Mouse (Mus musculus): Measurements from ENCODE around the gene Fen1. TPM values are rescaled to one million over a fixed set of nuclear protein-coding genes. Genes with fewer than 3 reads are reported as not detected.

The Fen1 gene
- 72.3 and 83.6 TPM in 2 replicates for polyA plus RNA-seq (2015; fragmentation: Nextera tagmentation; extraction: Ambion mirVana)

GRCm38 (mm10) chr19:10203848-10204615, at the start of gene Fen1, which contains the start of gene Tmem258:
TSS of gene Fen1 (minus strand) at chr19:10204169.
TSS of gene Tmem258 (plus strand) at chr19:10204014.
- peaks cover 13% of the 10 kb centered on the region for H3K4me1 ChIP-seq (ENCODE audit: control insufficient read depth, insufficient read depth, low read length)
- peak within 1 kb of the TSS; percentile 60 for H3K4me3 ChIP-seq (replicated peaks; ENCODE audit: low read length)
- peaks cover 16% of the 10 kb centered on the region; the same call in 1 of the 2 replicates for H3K36me3 ChIP-seq (ENCODE audit: control insufficient read depth, insufficient read depth, low read length)
- H3K4me2 ChIP-seq (ENCODE audit: low read depth, low read length): peak within 1 kb of the TSS; percentile 84
- H3K9ac ChIP-seq (ENCODE audit: low read length): peak within 1 kb of the TSS; percentile 81
- WGBS: under 1% methylated on average over 40 of the region's 40 CpGs
- H3K27ac ChIP-seq (ENCODE audit: low read length): peak within 1 kb of the TSS; percentile 91
- no peaks in the 10 kb centered on the region for H3K27me3 ChIP-seq (ENCODE audit: control insufficient read depth, insufficient read depth, low read length)
- peak; percentile 91 for ATAC-seq (ENCODE audit: insufficient read depth, low FRiP score)
- H3K9me3 ChIP-seq (replicated peaks; ENCODE audit: control insufficient read depth, low read length): no peaks in the 10 kb centered on the region

DNA sequence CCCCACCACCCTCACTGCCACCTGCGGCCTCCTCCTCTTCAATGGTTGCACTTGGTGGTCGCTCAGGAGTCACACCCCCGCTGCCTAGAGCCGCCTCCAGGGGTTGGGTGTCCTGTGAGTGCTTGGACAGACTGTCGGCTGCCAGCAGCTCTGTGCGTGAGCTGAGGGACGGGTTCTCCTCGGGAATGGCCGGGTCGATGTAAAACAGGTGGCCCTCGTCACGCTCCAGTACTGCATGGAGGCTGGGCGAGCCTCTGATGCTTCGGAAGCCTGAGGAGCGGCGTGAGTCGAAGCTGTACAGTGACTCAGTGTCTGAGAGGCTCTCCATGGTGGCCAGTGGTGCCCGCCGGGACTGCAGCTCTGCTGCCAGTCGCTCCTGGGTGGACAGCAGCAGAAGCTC, 44.2 kb upstream of the Fen1 start:
- no peaks in the 10 kb centered on the region for H3K36me3 ChIP-seq (ENCODE audit: control insufficient read depth, insufficient read depth, low read length)
- H3K4me3 ChIP-seq (replicated peaks; ENCODE audit: low read length): no peak overlapping the region
- peaks cover 14% of the 10 kb centered on the region for H3K4me1 ChIP-seq (ENCODE audit: control insufficient read depth, insufficient read depth, low read length)
- peak overlapping the region; percentile 9; the same call in 1 of the 2 replicates for H3K4me2 ChIP-seq (ENCODE audit: low read depth, low read length)
- no peak overlapping the region for H3K27ac ChIP-seq (ENCODE audit: low read length)
- peak overlapping the region; percentile 48 for H3K9ac ChIP-seq (ENCODE audit: low read length)
- no peaks in the 10 kb centered on the region for H3K27me3 ChIP-seq (ENCODE audit: control insufficient read depth, insufficient read depth, low read length)
- 34% methylated on average over 20 of the region's 20 CpGs for WGBS
- no peaks in the 10 kb centered on the region for H3K9me3 ChIP-seq (replicated peaks; ENCODE audit: control insufficient read depth, low read length)
- ATAC-seq (ENCODE audit: insufficient read depth, low FRiP score): peak; percentile 50; the same call in 1 of the 2 replicates

- no peaks in the 10 kb centered on the region for H3K36me3 ChIP-seq (ENCODE audit: control insufficient read depth, insufficient read depth, low read length)
- 32% methylated on average over 5 of the region's 6 CpGs for WGBS
- H3K4me3 ChIP-seq (replicated peaks; ENCODE audit: low read length): no peak overlapping the region
- no peak overlapping the region for H3K9ac ChIP-seq (ENCODE audit: low read length)
- ATAC-seq (ENCODE audit: insufficient read depth, low FRiP score): peak; percentile 23; the same call in 1 of the 2 replicates
- H3K9me3 ChIP-seq (replicated peaks; ENCODE audit: control insufficient read depth, low read length): no peaks in the 10 kb centered on the region
- peaks cover 14% of the 10 kb centered on the region for H3K4me1 ChIP-seq (ENCODE audit: control insufficient read depth, insufficient read depth, low read length)
- H3K27me3 ChIP-seq (ENCODE audit: control insufficient read depth, insufficient read depth, low read length): no peaks in the 10 kb centered on the region
- H3K27ac ChIP-seq (ENCODE audit: low read length): no peak overlapping the region
- H3K4me2 ChIP-seq (ENCODE audit: low read depth, low read length): no peak overlapping the region
Measured at GRCm38 (mm10) chr19:10247165-10247564, 43.2 kb upstream of the Fen1 start.

DNA sequence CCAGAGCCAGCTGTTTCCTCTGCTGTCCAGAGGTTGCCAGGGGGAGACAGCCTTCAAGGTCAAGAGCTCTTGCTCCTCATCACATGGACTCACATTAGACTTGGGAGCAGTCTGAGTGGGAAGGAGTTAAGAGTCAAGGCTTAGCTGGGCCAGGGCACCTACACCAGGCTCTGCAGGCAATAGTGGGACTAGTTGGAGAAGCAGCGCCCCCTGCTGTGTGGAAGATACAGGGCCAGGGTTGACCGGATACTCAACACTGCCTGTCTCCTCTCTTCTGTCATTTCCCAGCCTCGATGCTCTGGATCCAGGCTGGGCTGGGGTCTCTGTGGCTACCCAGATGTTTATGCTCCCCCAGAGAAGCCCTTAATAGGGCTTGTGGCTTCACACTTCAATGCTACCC, 40.2 kb upstream of the Fen1 start:
- Histone ChIP-seq H3K36me3 (ENCODE audit: control insufficient read depth, insufficient read depth, low read length) (no peaks in the 10 kb centered on the region), H3K4me1 (ENCODE audit: control insufficient read depth, insufficient read depth, low read length) (peaks cover 14% of the 10 kb centered on the region), H3K9me3 (replicated peaks; ENCODE audit: control insufficient read depth, low read length) (no peaks in the 10 kb centered on the region), H3K27me3 (ENCODE audit: control insufficient read depth, insufficient read depth, low read length) (no peaks in the 10 kb centered on the region), H3K27ac (ENCODE audit: low read length) (no peak overlapping the region), H3K9ac (ENCODE audit: low read length) (no peak overlapping the region), H3K4me2 (ENCODE audit: low read depth, low read length) (no peak overlapping the region), H3K4me3 (replicated peaks; ENCODE audit: low read length) (no peak overlapping the region)
- WGBS: 10% methylated on average over 3 of the region's 3 CpGs
- no peak for ATAC-seq (ENCODE audit: insufficient read depth, low FRiP score)

DNA sequence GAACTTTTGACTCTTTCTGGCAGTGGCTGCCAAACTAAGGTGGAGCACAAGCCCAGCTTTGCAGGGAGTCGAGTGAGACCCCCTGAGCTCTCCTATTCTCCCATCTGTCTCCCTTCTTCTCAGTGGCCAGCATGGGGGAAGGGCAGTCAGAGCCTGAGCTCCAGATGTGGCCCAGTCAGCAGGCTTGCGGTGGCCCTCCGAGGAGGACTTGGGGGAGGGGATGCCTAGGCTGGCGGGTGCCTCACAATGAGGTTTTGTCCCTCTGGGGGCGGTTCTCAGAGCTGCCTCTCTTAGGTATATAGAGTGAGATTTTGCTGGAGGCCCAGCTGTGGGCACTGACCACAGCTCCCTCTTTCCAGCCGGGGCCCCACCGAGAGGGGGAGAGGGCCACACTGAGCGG, 38.9 kb upstream of the Fen1 start:
- ATAC-seq (ENCODE audit: insufficient read depth, low FRiP score): no peak
- H3K4me3 ChIP-seq (replicated peaks; ENCODE audit: low read length): no peak overlapping the region
- H3K4me1 ChIP-seq (ENCODE audit: control insufficient read depth, insufficient read depth, low read length): peaks cover 10% of the 10 kb centered on the region
- H3K9me3 ChIP-seq (replicated peaks; ENCODE audit: control insufficient read depth, low read length): no peaks in the 10 kb centered on the region
- H3K27me3 ChIP-seq (ENCODE audit: control insufficient read depth, insufficient read depth, low read length): no peaks in the 10 kb centered on the region
- no peak overlapping the region for H3K4me2 ChIP-seq (ENCODE audit: low read depth, low read length)
- WGBS: 15% methylated on average over 8 of the region's 8 CpGs
- H3K36me3 ChIP-seq (ENCODE audit: control insufficient read depth, insufficient read depth, low read length): no peaks in the 10 kb centered on the region
- no peak overlapping the region for H3K9ac ChIP-seq (ENCODE audit: low read length)
- H3K27ac ChIP-seq (ENCODE audit: low read length): no peak overlapping the region

GRCm38 (mm10) chr19:10240654-10241305, 36.8 kb upstream of the Fen1 start, which contains the start of gene Myrf:
TSS of gene Myrf (minus strand) at chr19:10240748.
- Histone ChIP-seq H3K27me3 (ENCODE audit: control insufficient read depth, insufficient read depth, low read length) (no peaks in the 10 kb centered on the region), H3K4me3 (replicated peaks; ENCODE audit: low read length) (peak within 1 kb of the TSS; percentile 64), H3K9ac (ENCODE audit: low read length) (peak within 1 kb of the TSS; percentile 81), H3K4me2 (ENCODE audit: low read depth, low read length) (peak within 1 kb of the TSS; percentile 91), H3K36me3 (ENCODE audit: control insufficient read depth, insufficient read depth, low read length) (no peaks in the 10 kb centered on the region), H3K9me3 (replicated peaks; ENCODE audit: control insufficient read depth, low read length) (no peaks in the 10 kb centered on the region), H3K27ac (ENCODE audit: low read length) (peak within 1 kb of the TSS; percentile 6), H3K4me1 (ENCODE audit: control insufficient read depth, insufficient read depth, low read length) (peaks cover 4% of the 10 kb centered on the region; the same call in 1 of the 2 replicates)
- 7% methylated on average over 43 of the region's 43 CpGs for WGBS
- ATAC-seq (ENCODE audit: insufficient read depth, low FRiP score): peak; percentile 82

GRCm38 (mm10) chr19:10239975-10240653, 36.1 kb upstream of the Fen1 start:
- no peak for ATAC-seq (ENCODE audit: insufficient read depth, low FRiP score)
- Histone ChIP-seq H3K9ac (ENCODE audit: low read length) (peak overlapping the region; percentile 81), H3K27me3 (ENCODE audit: control insufficient read depth, insufficient read depth, low read length) (no peaks in the 10 kb centered on the region), H3K4me3 (replicated peaks; ENCODE audit: low read length) (peak overlapping the region; percentile 64), H3K9me3 (replicated peaks; ENCODE audit: control insufficient read depth, low read length) (no peaks in the 10 kb centered on the region), H3K36me3 (ENCODE audit: control insufficient read depth, insufficient read depth, low read length) (no peaks in the 10 kb centered on the region), H3K4me1 (ENCODE audit: control insufficient read depth, insufficient read depth, low read length) (peaks cover 4% of the 10 kb centered on the region; the same call in 1 of the 2 replicates), H3K27ac (ENCODE audit: low read length) (peak overlapping the region; percentile 6), H3K4me2 (ENCODE audit: low read depth, low read length) (peak overlapping the region; percentile 91)
- 2% methylated on average over 26 of the region's 26 CpGs for WGBS

- H3K9ac ChIP-seq (ENCODE audit: low read length): peak overlapping the region; percentile 81
- peak overlapping the region; percentile 64 for H3K4me3 ChIP-seq (replicated peaks; ENCODE audit: low read length)
- WGBS: 34% methylated on average over 2 of the region's 2 CpGs
- H3K4me1 ChIP-seq (ENCODE audit: control insufficient read depth, insufficient read depth, low read length): peaks cover 4% of the 10 kb centered on the region; the same call in 1 of the 2 replicates
- ATAC-seq (ENCODE audit: insufficient read depth, low FRiP score): no peak
- H3K4me2 ChIP-seq (ENCODE audit: low read depth, low read length): peak overlapping the region; percentile 91
- H3K27ac ChIP-seq (ENCODE audit: low read length): peak overlapping the region; percentile 6; the same call in 1 of the 2 replicates
- H3K9me3 ChIP-seq (replicated peaks; ENCODE audit: control insufficient read depth, low read length): no peaks in the 10 kb centered on the region
- H3K36me3 ChIP-seq (ENCODE audit: control insufficient read depth, insufficient read depth, low read length): no peaks in the 10 kb centered on the region
- H3K27me3 ChIP-seq (ENCODE audit: control insufficient read depth, insufficient read depth, low read length): no peaks in the 10 kb centered on the region
Measured at GRCm38 (mm10) chr19:10239419-10239818, 35.5 kb upstream of the Fen1 start.

Data from stomach, embryonic 16.5 days (tissue).